Mouse (Mus musculus) CH12.LX (cell line): ENCODE results near the gene Mettl4. TPM values are rescaled to one million over a fixed set of nuclear protein-coding genes. Genes with fewer than 3 reads are reported as not detected.
"Not testable (repeated sequence)": the region's sequence is repeated elsewhere in the genome, so short reads cannot be mapped to it uniquely, and the experiment has no call there.

Experiments
- DNase-seq: peaks from one replicate; pipeline ENCODE4 v3.0.0-alpha.2; 2013; ENCODE audit errors: extremely low read depth
- H3K27ac ChIP-seq: 2 replicates; pipeline ENCODE4 v1.5.1; 2012; ENCODE audit warnings: low read depth, mild to moderate bottlenecking, control low read depth, moderate library complexity; ENCODE audit not compliant: insufficient read depth
- H3K27me3 ChIP-seq: replicated peaks from 2 replicates; pipeline ENCODE3; 2012; ENCODE audit warnings: inconsistent platforms
- H3K36me3 ChIP-seq, 2 experiments: replicated peaks in 1 of 2; 2 replicates each; pipeline versions ENCODE3 to v1.6.1; 2012; ENCODE audit warnings: inconsistent platforms in 1 of 2, low read length in 1 of 2, mild to moderate bottlenecking in 1 of 2, mixed read lengths in 1 of 2, moderate library complexity in 1 of 2; ENCODE audit not compliant: control insufficient read depth in 1 of 2, insufficient read depth in 1 of 2
- H3K4me1 ChIP-seq, 2 experiments: 2 replicates each; pipeline ENCODE4 v1.6.1; 2012; ENCODE audit warnings: inconsistent platforms in 1 of 2, moderate library complexity in 1 of 2; ENCODE audit not compliant: insufficient read depth in 2 of 2, control insufficient read depth in 1 of 2
- H3K4me2 ChIP-seq: 2 replicates; pipeline ENCODE4 v1.6.1; 2012; ENCODE audit warnings: low read depth, mild to moderate bottlenecking, control low read depth; ENCODE audit not compliant: poor library complexity, insufficient read depth, severe bottlenecking
- H3K4me3 ChIP-seq, 3 experiments: fragments of 150-350 bp in 1 of 3; sonication (generic) in 1 of 3; replicated peaks in 1 of 3; 2 replicates each; pipeline versions ENCODE3 to v1.5.1; 2011 to 2012; ENCODE audit warnings: low read depth in 2 of 3, low read length in 2 of 3, mild to moderate bottlenecking in 2 of 3, moderate library complexity in 2 of 3, control low read depth in 1 of 3, improper control_type of control experiment in 1 of 3, inconsistent platforms in 1 of 3, mixed read lengths in 1 of 3; ENCODE audit not compliant: poor library complexity in 1 of 3
- H3K79me2 ChIP-seq: replicated peaks from 2 replicates; pipeline ENCODE4 v1.6.1; 2012; ENCODE audit warnings: mild to moderate bottlenecking, moderate library complexity; ENCODE audit not compliant: control insufficient read depth, poor library complexity, insufficient read depth, severe bottlenecking; ENCODE audit errors: extremely low read depth
- H3K9ac ChIP-seq: 2 replicates; pipeline ENCODE4 v1.6.1; 2012; ENCODE audit warnings: low read depth, mild to moderate bottlenecking, control low read depth, moderate library complexity; ENCODE audit not compliant: insufficient read depth
- H3K9me3 ChIP-seq: replicated peaks from 2 replicates; pipeline ENCODE3; 2012; ENCODE audit warnings: low read length, inconsistent platforms, mixed read lengths
- BHLHE40 ChIP-seq: IDR thresholded peaks from 2 replicates; pipeline ENCODE4 v1.6.1; 2011; ENCODE audit warnings: mild to moderate bottlenecking, low read depth, low read length, improper control_type of control experiment
- CHD1 ChIP-seq: IDR thresholded peaks from 2 replicates; pipeline ENCODE4 v1.6.1; 2012; ENCODE audit warnings: low read depth, low read length, improper control_type of control experiment, inconsistent platforms
- CTCF ChIP-seq, 2 experiments: IDR thresholded peaks in 1 of 2; conservative IDR thresholded peaks in 1 of 2; 2 replicates each; pipeline ENCODE4 v1.5.1; 2011 to 2012; ENCODE audit warnings: low read depth in 2 of 2, low read length in 2 of 2, improper control_type of control experiment in 1 of 2, inconsistent platforms in 1 of 2, mild to moderate bottlenecking in 1 of 2, moderate library complexity in 1 of 2
- E2F4 ChIP-seq: IDR thresholded peaks from 2 replicates; pipeline ENCODE4 v1.6.1; 2011; ENCODE audit warnings: low read depth, low read length, improper control_type of control experiment; ENCODE audit not compliant: insufficient replicate concordance
- ELF1 ChIP-seq: IDR thresholded peaks from 2 replicates; pipeline ENCODE4 v1.6.1; 2014; ENCODE audit warnings: low read depth, mild to moderate bottlenecking, inconsistent platforms, low read length, improper control_type of control experiment
- ETS1 ChIP-seq: conservative IDR thresholded peaks from 2 replicates; pipeline ENCODE4 v1.6.1; 2012; ENCODE audit warnings: low read depth, mild to moderate bottlenecking, inconsistent platforms, low read length, improper control_type of control experiment, moderate library complexity
- GABPA ChIP-seq: IDR thresholded peaks from 2 replicates; pipeline ENCODE4 v1.6.1; 2012; ENCODE audit warnings: low read depth, low read length, improper control_type of control experiment, inconsistent platforms; ENCODE audit not compliant: insufficient replicate concordance
- HCFC1 ChIP-seq: IDR thresholded peaks from 2 replicates; pipeline ENCODE4 v1.6.1; 2012; ENCODE audit warnings: low read depth, mild to moderate bottlenecking, inconsistent platforms, low read length, improper control_type of control experiment
- IRF4 ChIP-seq: IDR thresholded peaks from 2 replicates; pipeline ENCODE4 v1.6.1; 2014; ENCODE audit warnings: low read depth, mild to moderate bottlenecking, inconsistent platforms, low read length, improper control_type of control experiment
- JUN ChIP-seq: IDR thresholded peaks from 2 replicates; pipeline ENCODE4 v1.6.1; 2011; ENCODE audit warnings: low read depth, mild to moderate bottlenecking, low read length, improper control_type of control experiment, moderate library complexity; ENCODE audit not compliant: insufficient read depth
- JUND ChIP-seq: conservative IDR thresholded peaks from 2 replicates; pipeline ENCODE4 v1.6.1; 2011; ENCODE audit warnings: low read depth, low read length, improper control_type of control experiment
- KAT2A ChIP-seq: IDR thresholded peaks from 2 replicates; pipeline ENCODE4 v1.6.1; 2012; ENCODE audit warnings: low read length, improper control_type of control experiment, inconsistent platforms; ENCODE audit not compliant: insufficient replicate concordance
- MAX ChIP-seq: IDR thresholded peaks from 2 replicates; pipeline ENCODE4 v1.6.1; 2011; ENCODE audit warnings: low read length, improper control_type of control experiment
- MAZ ChIP-seq: IDR thresholded peaks from 2 replicates; pipeline ENCODE4 v1.6.1; 2012; ENCODE audit warnings: low read depth, mild to moderate bottlenecking, inconsistent platforms, low read length, improper control_type of control experiment, moderate library complexity
- MXI1 ChIP-seq: IDR thresholded peaks from 2 replicates; pipeline ENCODE4 v1.6.1; 2011; ENCODE audit warnings: mild to moderate bottlenecking, low read depth, low read length, improper control_type of control experiment
- MYC ChIP-seq: IDR thresholded peaks from 2 replicates; pipeline ENCODE4 v1.6.1; 2011; ENCODE audit warnings: low read depth, mild to moderate bottlenecking, improper control_type of control experiment, low read length
- RAD21 ChIP-seq: IDR thresholded peaks from 2 replicates; pipeline ENCODE4 v1.6.1; 2011; ENCODE audit warnings: low read depth, mild to moderate bottlenecking, low read length, improper control_type of control experiment, moderate library complexity
- RCOR1 ChIP-seq: conservative IDR thresholded peaks from 2 replicates; pipeline ENCODE4 v1.6.1; 2012; ENCODE audit warnings: low read depth, mild to moderate bottlenecking, inconsistent platforms, low read length, improper control_type of control experiment
- SMC3 ChIP-seq: IDR thresholded peaks from 2 replicates; pipeline ENCODE4 v1.6.1; 2011; ENCODE audit warnings: low read depth, low read length, improper control_type of control experiment
- TCF12 ChIP-seq: IDR thresholded peaks from 2 replicates; pipeline ENCODE4 v1.6.1; 2014; ENCODE audit warnings: low read depth, mild to moderate bottlenecking, inconsistent platforms, low read length, improper control_type of control experiment
- ZC3H11A ChIP-seq: IDR thresholded peaks from 2 replicates; pipeline ENCODE4 v1.6.1; 2012; ENCODE audit warnings: low read depth, mild to moderate bottlenecking, inconsistent platforms, low read length, improper control_type of control experiment
- dilution Hi-C: fragments of 300-500 bp; cut with MboI; formaldehyde crosslinking; loops from 2 replicates; pipeline ENCODE4 v1.14.3; 2020; ENCODE audit warnings: low sequenced_read_pairs; ENCODE audit not compliant: extremely low pct_unique_long_range_greater_than_20kb, extremely low pct_ligation_motif_present
- in situ Hi-C: fragments of 300-500 bp; cut with MboI; formaldehyde crosslinking; loops from 3 replicates; pipeline ENCODE4 v1.14.3; 2019; ENCODE audit warnings: low sequenced_read_pairs, low pct_ligation_motif_present, low pct_unique_long_range_greater_than_20kb, mixed read lengths
- polyA plus RNA-seq: library from polyadenylated mRNA; unstranded; fragments of >175 nt; gene quantifications from 2 replicates; pipeline ENCODE4 v1.2.1, GENCODE M21; 2012; ENCODE audit warnings: low read depth; ENCODE audit not compliant: insufficient read length
- total RNA-seq, 2 experiments: library from RNA; depleted of rRNA; stranded (reverse); fragments of 300-350 nt in 1 of 2; fragments of >200 nt in 1 of 2; gene quantifications; 2 replicates each; pipeline ENCODE4 v1.2.3; 2012 to 2014

The Mettl4 gene
- total and polyA plus RNA-seq, 3 experiments: 12.4 to 24.4 (median 22.9) TPM

DNA sequence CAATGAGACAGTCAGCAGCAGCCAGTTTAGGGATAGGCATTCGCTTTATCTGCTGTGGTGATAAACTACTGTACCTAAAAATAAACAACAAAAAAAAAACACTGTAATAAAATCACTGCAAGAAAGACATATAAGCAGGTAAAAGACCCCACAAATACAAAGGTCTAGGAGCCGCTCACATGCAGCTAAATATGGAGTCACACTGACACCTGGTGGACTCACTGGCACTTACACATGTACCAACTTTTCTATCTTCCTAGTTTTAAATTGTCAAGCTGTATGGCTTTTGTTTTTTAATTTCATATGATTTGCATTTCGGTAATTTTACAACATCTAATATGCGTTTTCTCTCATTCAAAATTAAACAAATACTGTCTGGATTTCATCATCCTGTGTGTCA lies 14.4 kb downstream of the Mettl4 start:
- Histone ChIP-seq H3K9ac (no peak overlapping the region), H3K27me3 (no peaks in the 10 kb centered on the region), H3K4me3 (no peak overlapping the region), H3K27ac (no peak overlapping the region), H3K9me3 (no peaks in the 10 kb centered on the region), H3K4me2 (no peak overlapping the region), H3K79me2 (no peaks in the 10 kb centered on the region), H3K36me3 (peaks cover 25 to 48% of the 10 kb centered on the region in 2 experiments), H3K4me1 (peaks cover 0 to 29% of the 10 kb centered on the region in 2 experiments; a peak in 2 of 4 replicates)
- in situ Hi-C loops (no loop called here), dilution Hi-C loops (no loop called here)
- DNase-seq: peak; percentile 25
- TF ChIP-seq RCOR1 (no peak), E2F4 (no peak), KAT2A (no peak), MXI1 (no peak), MAZ (no peak), ETS1 (no peak), JUND (0 out of 2 replicates have a peak, but pooled peaks have one; percentile 27), ELF1 (no peak), MYC (peak; percentile 40; the same call in 1 of the 2 replicates), GABPA (no peak), ZC3H11A (no peak), TCF12 (no peak), CTCF (conservative IDR thresholded peaks at IDR 0.05 in 1 of 2, IDR thresholded peaks at IDR 0.05 in 1 of 2; ENCODE audit: low read depth in 2 of 2, low read length in 2 of 2) (peak in 1 of 2 experiments; percentile 70; a peak in 3 of 4 replicates), MAX (0 out of 2 replicates have a peak, but pooled peaks have one; percentile 33), CHD1 (no peak), BHLHE40 (no peak), JUN (no peak), HCFC1 (no peak), IRF4 (no peak), RAD21 (peak; percentile 69), SMC3 (peak; percentile 56)

DNA sequence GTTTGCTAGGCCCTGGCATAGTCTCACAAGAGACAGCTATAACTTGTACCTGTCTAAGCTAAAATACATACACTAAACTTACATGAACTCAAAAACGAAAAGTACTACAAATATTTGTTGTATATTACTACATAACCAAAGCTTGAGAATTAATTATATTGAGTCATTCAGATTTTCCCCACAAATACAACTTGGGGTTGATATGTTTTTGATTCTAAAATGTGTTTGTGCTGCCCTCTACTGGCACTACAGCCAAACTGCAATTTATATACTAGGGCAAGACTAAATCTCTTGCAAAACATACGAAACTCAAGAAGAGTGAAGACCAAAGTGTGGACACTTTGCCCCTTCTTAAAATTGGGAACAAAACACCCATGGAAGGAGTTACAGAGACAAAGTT lies 19.4 kb downstream of the Mettl4 start:
- TF ChIP-seq RAD21 (peak; percentile 69), CTCF (conservative IDR thresholded peaks at IDR 0.05 in 1 of 2, IDR thresholded peaks at IDR 0.05 in 1 of 2; ENCODE audit: low read depth in 2 of 2, low read length in 2 of 2) (peak in 1 of 2 experiments; percentile 69; a peak in 2 of 4 replicates), SMC3 (peak; percentile 43)
- H3K79me2 ChIP-seq, H3K27ac ChIP-seq, H3K4me2 ChIP-seq, H3K27me3 ChIP-seq, H3K9me3 ChIP-seq, dilution Hi-C loops, H3K9ac ChIP-seq, H3K4me3 ChIP-seq, H3K4me1 ChIP-seq, in situ Hi-C loops: not testable (repeated sequence)
- DNase-seq: peak; percentile 43
- H3K36me3 ChIP-seq: peaks cover 22 to 45% of the 10 kb centered on the region in 2 experiments
